Mouse (Mus musculus) kidney, adult 2 months (tissue): ENCODE results near the gene Rsph6a.

Source experiments
- CTCF ChIP-seq: fragments of 200-500 bp; conservative IDR thresholded peaks from 2 replicates; pipeline ENCODE4 v1.5.1; 2011; ENCODE audit warnings: low read depth, mild to moderate bottlenecking, control low read depth, low read length, moderate library complexity, mixed read lengths; ENCODE audit not compliant: insufficient read depth, insufficient read length
- POLR2A ChIP-seq: fragments of 200-500 bp; IDR thresholded peaks from one replicate; pipeline ENCODE4 v1.6.1; 2011; ENCODE audit warnings: low read depth, low read length, control low read depth

- TF ChIP-seq POLR2A: no peak
- TF ChIP-seq CTCF: no peak
These were observed 24.2 kb downstream of the Rsph6a start for GRCm38 (mm10) chr7:19078732-19079131.
